Mouse (Mus musculus) gastrocnemius, postnatal 10 days (tissue): ENCODE data around the gene Fat1. TPM values are rescaled to one million over a fixed set of nuclear protein-coding genes. Genes with fewer than 3 reads are reported as not detected.

Experiments used
- DNase-seq: peaks from one replicate; pipeline ENCODE4 v3.0.0; 2021; ENCODE audit warnings: mixed read lengths
- long read RNA-seq, 2 experiments: library from polyadenylated mRNA; stranded (forward); transcript quantifications; one replicate each; pipeline ENCODE4 v2.0.0; 2021
- total RNA-seq, 2 experiments: library from RNA; stranded (reverse); gene quantifications; 2 replicates each; pipeline ENCODE4 v1.2.3; 2021

Gene Fat1
- 10 to 100 TPM; 17.8 to 30.4 TPM for total RNA-seq
- long read RNA-seq, experiment 1, partial matches to known transcripts = 3 of 3 reads
- long read RNA-seq, experiment 1, other reads (novel, unspliced or antisense) = 0 of 3 reads
- long read RNA-seq, experiment 2, partial matches to known transcripts = 4 of 5 reads
- long read RNA-seq, experiment 2, other reads (novel, unspliced or antisense) = 1 of 5 reads

- peak; percentile 86 for DNase-seq
These were observed at the start of gene Fat1 for GRCm38 (mm10) chr8:44934850-44935497. Fat1 (plus strand) TSS chr8:44935447.

- no peak for DNase-seq
These were observed 40.6 kb upstream of the Fat1 start for GRCm38 (mm10) chr8:44894626-44895025.

GRCm38 (mm10) chr8:44899575-44899991, 35.7 kb upstream of the Fat1 start:
- DNase-seq = no peak

- DNase-seq = no peak
These were observed 23.9 kb upstream of the Fat1 start for GRCm38 (mm10) chr8:44911126-44911903.

DNA sequence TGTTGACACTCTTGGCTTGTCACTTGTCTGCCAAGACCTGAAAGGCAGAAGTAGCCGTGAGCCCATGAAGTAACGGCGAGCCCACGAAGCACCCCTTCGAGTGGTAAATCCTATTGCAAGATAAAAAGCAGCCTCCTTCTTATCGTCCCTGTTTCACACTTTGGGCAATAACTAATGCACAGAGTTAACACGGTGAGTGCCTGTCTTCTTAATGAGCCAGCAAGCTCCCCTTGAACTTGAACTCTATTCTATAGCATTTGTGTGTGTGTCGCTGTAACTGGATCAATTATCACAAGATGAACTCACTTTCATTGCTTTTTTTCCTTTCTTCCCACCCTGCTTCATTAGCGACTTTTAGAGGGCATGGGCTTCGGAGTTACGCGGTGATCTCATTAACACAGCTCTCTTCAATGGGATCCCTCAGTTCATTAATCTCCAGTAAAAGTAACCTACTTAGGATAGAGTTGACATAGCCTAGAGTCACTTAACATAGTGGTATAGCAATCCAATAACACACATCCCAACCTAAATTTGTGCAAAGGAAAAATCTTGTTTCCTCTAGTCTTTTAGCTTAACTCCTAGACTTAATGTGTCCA, 15.7 kb upstream of the Fat1 start:
- DNase-seq = no peak

GRCm38 (mm10) chr8:44920379-44921032, 14.7 kb upstream of the Fat1 start:
- DNase-seq = no peak

- DNase-seq = no peak
These were observed 10.3 kb upstream of the Fat1 start for GRCm38 (mm10) chr8:44924995-44925394.

- DNase-seq = no peak
These were observed 5.2 kb upstream of the Fat1 start for GRCm38 (mm10) chr8:44930058-44930457.

DNA sequence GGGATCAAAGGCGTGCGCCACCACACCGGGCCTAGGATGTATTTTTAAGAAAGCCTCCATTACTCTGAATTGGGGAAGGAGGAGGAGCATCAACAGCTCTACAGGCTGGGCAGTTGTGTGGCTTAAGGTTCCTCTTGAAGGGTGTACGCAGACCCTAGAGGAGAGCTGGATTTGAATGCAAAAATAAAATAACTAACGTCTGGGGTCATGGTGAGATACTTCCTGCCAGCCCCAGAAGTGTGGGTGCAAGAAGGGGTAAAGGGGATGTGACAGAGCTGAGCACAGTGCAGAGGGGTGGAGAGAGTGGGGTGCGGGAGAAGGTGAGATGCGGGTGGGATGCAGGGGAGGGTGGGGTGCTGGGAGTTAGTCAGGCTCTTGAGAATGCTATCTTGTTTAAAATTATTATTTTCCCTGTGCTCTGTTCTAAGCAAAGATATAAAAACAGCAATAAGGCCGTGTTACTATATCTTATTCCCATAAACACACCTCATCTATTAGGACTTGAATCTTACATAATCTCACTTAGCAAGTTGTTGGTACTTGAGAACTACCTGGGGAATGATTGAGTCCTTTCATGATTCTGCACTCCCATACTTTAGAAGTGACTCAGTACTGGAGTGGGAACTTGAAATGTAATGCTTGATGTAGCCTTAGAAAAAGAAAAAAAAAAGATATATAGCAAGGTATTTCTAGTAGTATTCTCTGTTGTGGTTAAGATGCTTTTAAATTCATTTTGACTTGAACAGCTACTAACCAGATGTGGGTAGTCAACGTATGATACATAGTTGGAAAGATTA, 2.5 kb upstream of the Fat1 start:
- DNase-seq = no peak

DNA sequence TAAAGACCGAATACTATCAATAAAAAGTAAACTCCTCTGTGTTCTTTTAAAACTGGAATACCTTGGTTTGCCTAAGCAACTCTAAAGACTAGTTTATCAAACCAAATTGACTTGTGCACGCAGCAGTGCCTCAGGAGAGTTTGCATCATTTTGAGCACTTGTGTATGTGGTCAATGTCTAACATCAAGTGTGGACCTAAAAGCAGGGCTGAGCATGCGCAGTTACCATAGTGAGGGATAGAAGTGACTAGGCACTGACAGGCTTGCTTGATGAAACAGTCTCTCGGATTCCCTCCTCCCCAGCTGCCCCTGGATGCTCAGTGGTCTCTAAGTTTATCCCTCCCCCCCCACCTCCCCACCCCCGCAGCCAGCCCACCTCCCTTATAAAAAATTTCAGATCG, 1.8 kb upstream of the Fat1 start:
- DNase-seq = no peak

GRCm38 (mm10) chr8:44934416-44934815, 831 bp upstream of the Fat1 start:
- DNase-seq = no peak

GRCm38 (mm10) chr8:44935741-44936140, 494 bp downstream of the Fat1 start:
- DNase-seq = peak; percentile 83

GRCm38 (mm10) chr8:44936481-44936961, 1.3 kb downstream of the Fat1 start:
- no peak for DNase-seq

DNA sequence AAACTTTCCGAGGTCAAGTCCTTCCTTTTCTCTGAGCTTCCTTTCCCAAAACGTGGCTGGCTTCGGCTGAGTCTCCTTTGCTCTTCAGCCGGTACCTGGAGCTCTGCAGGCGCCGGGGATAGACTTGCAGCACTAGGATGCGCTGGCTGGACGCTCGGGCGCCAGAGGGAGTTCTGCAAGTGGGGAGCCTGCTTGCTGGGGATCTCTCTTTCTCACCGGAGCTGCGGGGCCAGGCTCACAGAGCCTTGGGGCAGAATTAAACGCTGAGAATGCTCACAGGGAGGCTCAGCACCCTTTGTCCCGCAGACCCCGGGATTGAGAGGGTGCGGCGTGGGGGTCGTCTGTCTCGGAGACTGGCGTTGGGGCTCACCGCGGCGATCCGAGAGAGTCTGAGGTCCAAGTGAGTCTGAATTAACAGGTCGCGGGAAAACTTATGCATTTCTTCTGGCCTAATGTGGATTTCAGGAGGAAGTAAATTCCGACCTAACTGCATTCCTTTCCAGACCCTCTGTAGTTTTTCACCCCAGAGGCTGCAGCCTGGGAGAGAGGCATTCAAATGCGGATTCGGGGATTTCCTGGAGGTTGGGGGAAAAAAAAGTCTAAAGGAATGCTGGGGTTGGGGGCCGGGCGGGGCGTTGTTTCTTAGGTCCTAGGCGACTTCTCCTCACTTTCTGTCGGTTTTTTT, 2.0 kb downstream of the Fat1 start:
- DNase-seq = peak; percentile 65

DNA sequence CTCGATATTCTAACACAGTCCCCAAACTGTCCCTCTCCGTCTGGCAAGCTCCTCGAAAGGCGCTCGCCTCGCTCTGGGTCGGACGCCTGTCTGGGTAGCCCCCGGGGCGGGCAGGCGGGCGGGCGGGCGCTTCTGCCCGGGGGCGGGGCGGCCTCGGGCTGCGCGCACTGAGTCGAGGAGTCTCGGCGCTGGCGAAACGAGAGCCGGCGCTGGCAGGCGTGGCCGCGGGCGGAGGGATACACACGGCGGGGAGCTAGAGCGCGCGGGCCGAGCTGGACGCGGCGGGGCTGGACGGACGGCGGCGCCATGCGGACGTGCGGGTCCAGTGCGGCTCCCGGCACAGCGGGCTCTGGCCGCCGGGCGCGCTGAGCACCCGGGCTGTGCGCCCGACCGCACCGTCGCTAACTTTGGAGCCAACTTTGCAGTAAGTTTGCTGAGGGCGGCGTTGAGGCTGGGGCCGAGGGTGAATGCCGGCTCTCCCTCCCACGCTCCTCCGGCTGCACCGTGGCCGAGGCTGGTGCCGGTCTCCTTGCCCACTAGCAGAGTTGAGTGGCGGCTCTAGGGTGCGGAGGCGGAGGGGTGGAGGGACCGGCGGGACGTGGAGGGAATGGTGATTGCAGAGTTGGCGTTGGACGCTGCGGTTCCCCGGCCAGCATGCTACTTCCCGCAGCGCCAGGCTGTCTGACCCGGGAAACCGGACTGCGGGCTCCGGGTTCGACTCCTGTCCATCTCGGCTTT, 2.8 kb downstream of the Fat1 start:
- peak; percentile 95 for DNase-seq

DNA sequence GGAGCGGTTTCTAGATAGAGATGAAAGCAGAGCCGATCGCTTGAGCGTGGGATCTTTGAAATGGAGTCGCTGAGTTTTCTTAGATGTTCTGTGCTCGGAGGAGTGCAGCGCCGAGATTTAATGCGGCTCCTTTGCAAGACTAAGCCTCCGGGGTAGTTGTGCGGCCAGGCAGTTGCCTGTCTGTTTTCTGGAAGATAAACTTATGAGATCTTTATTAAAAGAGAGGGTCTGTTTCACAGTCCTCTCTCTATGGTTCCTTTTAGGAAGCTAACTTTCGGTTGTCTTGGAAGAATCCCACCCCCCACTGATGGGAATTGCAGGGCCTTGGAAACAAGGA, 3.4 kb downstream of the Fat1 start:
- no peak for DNase-seq

GRCm38 (mm10) chr8:44945577-44945976, 10.3 kb downstream of the Fat1 start:
- no peak for DNase-seq

DNA sequence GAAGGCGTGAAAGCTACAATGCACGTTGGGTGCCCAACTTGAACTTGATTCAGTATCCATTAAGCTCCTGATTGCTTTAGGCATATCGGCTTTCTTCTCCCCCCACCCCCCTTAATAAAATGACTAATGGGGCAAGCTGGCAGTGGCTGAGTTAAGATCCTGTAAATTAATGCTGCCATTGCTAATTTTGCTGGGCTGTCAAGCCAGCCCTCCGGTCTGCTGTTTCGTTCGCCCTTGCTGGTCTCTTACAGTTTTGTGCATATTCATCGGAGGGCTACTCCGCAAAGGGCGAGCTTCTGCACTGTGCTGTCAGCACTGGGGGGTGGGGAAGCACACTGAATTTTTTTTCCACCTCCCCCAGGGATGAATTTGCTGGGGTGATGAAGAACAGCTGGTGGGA, 13.3 kb downstream of the Fat1 start:
- no peak for DNase-seq

- no peak for DNase-seq
These were observed 25.2 kb downstream of the Fat1 start for GRCm38 (mm10) chr8:44960455-44960854.

DNA sequence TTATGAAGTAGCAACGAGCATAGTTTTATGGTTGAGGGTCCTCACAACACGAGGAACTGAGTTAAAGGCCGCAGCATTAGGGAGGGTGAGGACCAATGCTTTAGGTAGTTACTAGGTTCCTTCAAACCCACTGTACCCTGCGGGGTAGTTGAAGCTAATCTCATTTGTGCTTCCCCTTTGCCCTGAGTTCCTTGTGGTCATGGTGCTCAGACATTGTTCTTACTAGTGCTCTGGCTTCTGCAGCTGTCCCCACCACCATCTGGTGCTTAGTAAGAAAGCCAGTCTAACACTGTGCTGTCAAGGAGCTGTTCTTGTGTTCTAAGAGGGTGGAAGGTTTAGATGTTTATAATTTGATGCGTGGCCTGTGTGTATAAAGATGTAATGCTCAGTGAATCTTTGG, 25.7 kb downstream of the Fat1 start:
- no peak for DNase-seq
